Mouse (Mus musculus) ES-E14 (cell line): ENCODE results near the gene Rgma. TPM values are rescaled to one million over a fixed set of nuclear protein-coding genes. Genes with fewer than 3 reads are reported as not detected.

Experiments
- DNase-seq: peaks from one replicate; pipeline ENCODE4 v3.0.0-alpha.2; 2013; ENCODE audit warnings: low read depth, low spot score
- H3K27ac ChIP-seq: 2 replicates; pipeline ENCODE4 v1.5.1; 2012; ENCODE audit warnings: low read depth, mild to moderate bottlenecking, low read length, moderate library complexity, mixed read lengths; ENCODE audit not compliant: poor library complexity, insufficient read depth, severe bottlenecking
- H3K36me3 ChIP-seq: 2 replicates; pipeline ENCODE4 v1.6.1; 2012; ENCODE audit warnings: mild to moderate bottlenecking, low read length, moderate library complexity, mixed read lengths; ENCODE audit not compliant: control insufficient read depth, poor library complexity, insufficient read depth, severe bottlenecking
- H3K4me1 ChIP-seq, 2 experiments: fragments of 150-350 bp in 1 of 2; sonication (generic) in 1 of 2; 2 replicates each; pipeline ENCODE4 v1.6.1; 2012; ENCODE audit warnings: low read length in 2 of 2, mild to moderate bottlenecking in 1 of 2, mixed read lengths in 1 of 2; ENCODE audit not compliant: control insufficient read depth in 2 of 2, insufficient read depth in 2 of 2, poor library complexity in 1 of 2
- H3K4me3 ChIP-seq, 2 experiments: fragments of 150-350 bp in 1 of 2; sonication (generic) in 1 of 2; 2 replicates each; pipeline ENCODE4 v1.5.1; 2012; ENCODE audit warnings: low read length in 2 of 2, low read depth in 1 of 2, mild to moderate bottlenecking in 1 of 2, mixed read lengths in 1 of 2; ENCODE audit not compliant: insufficient read depth in 1 of 2, poor library complexity in 1 of 2, severe bottlenecking in 1 of 2
- H3K9ac ChIP-seq: 2 replicates; pipeline ENCODE4 v1.6.1; 2012; ENCODE audit warnings: low read depth, mild to moderate bottlenecking, low read length, mixed read lengths; ENCODE audit not compliant: poor library complexity, insufficient read depth, severe bottlenecking
- H3K9me3 ChIP-seq: fragments of 150-350 bp; sonication (generic); 2 replicates; pipeline ENCODE4 v1.6.1; 2012; ENCODE audit warnings: low read depth, mild to moderate bottlenecking, low read length; ENCODE audit not compliant: control insufficient read depth, insufficient read depth
- CHD2 ChIP-seq: IDR thresholded peaks from 2 replicates; pipeline ENCODE4 v1.6.1; 2014; ENCODE audit warnings: mild to moderate bottlenecking, low read depth, low read length, inconsistent platforms
- HCFC1 ChIP-seq: IDR thresholded peaks from 2 replicates; pipeline ENCODE4 v1.6.1; 2012; ENCODE audit warnings: low read length, inconsistent platforms, borderline replicate concordance; ENCODE audit not compliant: insufficient read depth
- MAFK ChIP-seq: IDR thresholded peaks from 2 replicates; pipeline ENCODE4 v1.6.1; 2014; ENCODE audit warnings: mild to moderate bottlenecking, low read depth, low read length, inconsistent platforms; ENCODE audit not compliant: insufficient read depth
- ZC3H11A ChIP-seq: IDR thresholded peaks from 2 replicates; pipeline ENCODE4 v1.6.1; 2012; ENCODE audit warnings: low read depth, mild to moderate bottlenecking, inconsistent platforms, low read length, borderline replicate concordance
- ZNF384 ChIP-seq: IDR thresholded peaks from 2 replicates; pipeline ENCODE4 v1.6.1; 2012; ENCODE audit warnings: low read depth, low read length, inconsistent platforms
- in situ Hi-C, 2 experiments: fragments of 600-800 bp; cut with MboI; formaldehyde crosslinking; loops; one replicate each; pipeline ENCODE4 v1.15.1; 2025; ENCODE audit warnings: low sequenced_read_pairs in 2 of 2, inconsistent platforms in 1 of 2; ENCODE audit not compliant: unreplicated experiment in 2 of 2
- total RNA-seq: library from RNA; depleted of rRNA; stranded (reverse); fragments of 300-350 nt; gene quantifications from 2 replicates; pipeline ENCODE4 v1.2.3, GENCODE M21; 2012

The Rgma gene
- total RNA-seq, 1 experiment: 3.7 TPM

DNA sequence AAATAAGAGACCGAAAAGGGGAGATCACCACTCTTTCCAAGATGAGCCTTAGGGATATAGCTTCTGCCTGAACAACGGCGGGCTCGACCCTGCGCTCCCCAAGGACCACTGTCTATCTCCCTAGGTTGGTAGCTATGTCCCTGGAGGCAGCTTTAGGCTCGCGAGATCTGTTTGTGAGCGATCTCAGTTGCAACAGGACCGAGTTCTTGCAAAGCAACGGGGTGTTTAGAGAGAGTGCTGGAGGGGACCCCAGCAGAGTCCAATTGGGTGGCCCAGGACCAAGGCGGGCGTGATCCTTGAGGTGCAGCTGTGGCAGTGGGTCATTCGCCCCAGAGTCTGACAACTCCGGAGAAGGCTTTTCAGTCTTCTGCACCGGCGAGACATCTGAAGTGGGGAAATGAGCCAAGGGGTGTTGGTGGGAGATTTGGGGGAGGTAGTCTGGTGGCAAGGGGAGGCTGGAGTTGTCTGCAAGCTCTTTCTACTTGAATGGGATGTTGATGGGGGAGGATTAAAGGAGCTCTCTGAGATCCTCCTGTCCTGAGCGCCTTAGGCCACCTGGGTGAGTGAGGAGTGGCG is 15.2 kb downstream of the Rgma start:
- Histone ChIP-seq H3K4me3 (peak overlapping the region; percentile 71 to 75), H3K36me3 (no peaks in the 10 kb centered on the region), H3K9me3 (no peaks in the 10 kb centered on the region), H3K4me1 (peaks cover 0 to 6% of the 10 kb centered on the region in 2 experiments; a peak in 2 of 4 replicates), H3K9ac (peak overlapping the region; percentile 16; the same call in 1 of the 2 replicates), H3K27ac (no peak overlapping the region)
- in situ Hi-C loops: loop anchor here in 1 of 2 experiments (25.0 kb wide), 1 partner anchor 622 kb away; the partner anchor contains the start of gene St8sia2
- no peak for TF ChIP-seq ZC3H11A
- TF ChIP-seq HCFC1: no peak
- 0 out of 2 replicates have a peak, but pooled peaks have one; percentile 24 for TF ChIP-seq CHD2
- no peak for TF ChIP-seq ZNF384
- peak; percentile 24 for DNase-seq

DNA sequence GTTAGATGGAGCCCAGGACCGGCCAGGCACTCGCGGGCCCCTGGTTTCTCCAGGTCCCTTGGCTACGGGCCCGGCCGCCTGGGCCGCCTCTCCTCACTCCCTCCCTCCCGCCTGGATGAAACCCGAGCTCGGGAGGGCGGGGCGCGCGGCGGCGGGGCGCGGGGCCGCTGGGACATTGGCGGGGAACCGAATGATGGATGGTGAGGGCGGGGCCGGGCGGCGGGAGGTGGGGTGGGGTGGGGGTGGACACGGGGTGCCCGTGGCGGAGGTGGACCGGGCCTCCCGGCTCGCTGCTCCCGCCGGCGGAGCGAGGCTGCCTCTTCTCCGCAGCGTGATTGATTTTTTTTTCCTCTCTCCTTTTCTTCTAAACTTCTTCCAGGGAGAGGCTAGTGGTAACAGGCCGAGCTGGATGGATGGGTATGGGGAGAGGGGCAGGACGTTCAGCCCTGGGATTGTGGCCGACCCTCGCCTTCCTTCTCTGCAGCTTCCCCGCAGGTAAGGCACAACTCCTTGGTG is 15.8 kb downstream of the Rgma start:
- in situ Hi-C loops: loop anchor here in 1 of 2 experiments (25.0 kb wide), 1 partner anchor 621 kb away; the partner anchor contains the start of gene St8sia2
- Histone ChIP-seq H3K4me1 (peaks cover 0 to 6% of the 10 kb centered on the region in 2 experiments; a peak in 2 of 4 replicates), H3K9me3 (no peaks in the 10 kb centered on the region), H3K9ac (peak overlapping the region; percentile 39), H3K27ac (no peak overlapping the region), H3K36me3 (no peaks in the 10 kb centered on the region), H3K4me3 (peak overlapping the region; percentile 71 to 75)
- TF ChIP-seq CHD2: no peak
- TF ChIP-seq MAFK: no peak
- DNase-seq: peak; percentile 51

DNA sequence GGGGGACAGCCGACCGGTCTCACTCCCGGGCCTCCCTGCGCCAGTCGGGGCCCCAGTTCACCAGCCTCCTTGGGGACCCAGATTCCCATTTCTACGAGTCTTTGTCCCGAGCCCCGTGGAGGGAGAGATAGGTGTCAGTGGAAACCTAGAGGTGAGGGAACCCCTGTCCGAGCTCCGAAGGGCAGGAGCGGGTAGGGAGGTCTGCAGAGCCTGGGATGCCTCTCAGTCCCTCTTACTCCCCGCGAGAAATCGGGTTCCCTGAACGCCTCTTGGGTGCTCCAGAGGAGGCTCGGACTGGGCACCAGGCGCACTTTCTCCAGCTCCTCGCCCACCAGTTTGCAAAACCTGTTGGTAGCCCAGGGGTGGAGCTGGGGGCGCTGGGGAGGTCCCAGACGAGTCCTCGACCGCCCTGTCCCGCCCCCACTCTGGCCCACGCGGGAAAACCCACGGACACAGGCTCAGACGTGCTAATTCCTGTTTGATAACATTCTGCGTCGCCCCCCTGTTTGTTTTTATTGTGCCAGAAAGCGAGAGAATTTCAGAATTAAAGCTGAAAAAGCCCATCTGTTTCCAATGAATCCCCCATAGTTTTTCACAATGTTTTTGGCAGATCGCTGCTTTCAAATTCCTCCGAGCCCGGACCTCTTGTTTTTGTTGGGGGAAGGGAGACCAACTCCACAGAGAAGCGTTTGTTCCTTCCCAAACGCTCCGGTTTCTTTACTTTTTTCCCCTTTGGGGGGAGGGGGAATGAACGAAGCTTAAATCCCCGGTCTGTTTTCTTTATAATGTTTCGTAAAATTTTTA is 16.4 kb downstream of the Rgma start:
- H3K9ac ChIP-seq: peak overlapping the region; percentile 39
- no peaks in the 10 kb centered on the region for H3K36me3 ChIP-seq
- H3K4me3 ChIP-seq: peak overlapping the region; percentile 71 to 75
- H3K4me1 ChIP-seq: peaks cover 0 to 6% of the 10 kb centered on the region in 2 experiments; a peak in 2 of 4 replicates
- H3K27ac ChIP-seq: no peak overlapping the region
- H3K9me3 ChIP-seq: no peaks in the 10 kb centered on the region
- no peak for DNase-seq
- in situ Hi-C loops: loop anchor here in 1 of 2 experiments (25.0 kb wide), 1 partner anchor 621 kb away; the partner anchor contains the start of gene St8sia2
- no peak for TF ChIP-seq ZC3H11A
- no peak for TF ChIP-seq ZNF384
- TF ChIP-seq CHD2: no peak
- TF ChIP-seq MAFK: no peak
- no peak for TF ChIP-seq HCFC1

DNA sequence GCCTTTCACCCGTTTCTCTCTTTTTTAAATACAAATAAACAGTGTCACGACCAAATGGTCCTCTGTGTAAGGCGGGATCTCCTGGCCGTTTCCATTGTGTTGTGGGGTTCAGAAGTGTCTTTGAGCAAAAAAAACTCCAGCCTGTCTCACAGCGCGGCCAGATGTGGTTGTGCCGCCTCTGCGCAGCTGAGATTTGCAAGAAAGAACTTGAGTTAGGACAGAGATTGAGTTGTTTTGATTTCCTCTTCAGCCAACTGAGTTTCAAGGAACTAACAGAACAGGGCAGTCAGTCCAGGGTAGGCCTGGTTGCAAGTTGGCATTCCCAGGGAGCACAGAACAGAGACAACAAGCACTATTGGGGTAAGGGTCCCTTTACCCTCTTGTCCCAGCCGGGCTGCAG is 17.1 kb downstream of the Rgma start:
- in situ Hi-C loops: loop anchor here in 1 of 2 experiments (25.0 kb wide), 1 partner anchor 620 kb away; the partner anchor contains the start of gene St8sia2

More for the DNA sequence above, 17.1 kb downstream of the Rgma start:
- TF ChIP-seq ZNF384 (no peak), HCFC1 (no peak), MAFK (no peak)
- no peak for DNase-seq
- H3K36me3 ChIP-seq: no peaks in the 10 kb centered on the region
- H3K27ac ChIP-seq: no peak overlapping the region
- no peaks in the 10 kb centered on the region for H3K9me3 ChIP-seq
- peaks cover 0 to 6% of the 10 kb centered on the region in 2 experiments; a peak in 2 of 4 replicates for H3K4me1 ChIP-seq
- peak overlapping the region in 1 of 2 experiments; percentile 75; a peak in 1 of 4 replicates for H3K4me3 ChIP-seq
- no peak overlapping the region for H3K9ac ChIP-seq
